Mouse (Mus musculus) natural killer cell, adult 2 months (primary cell): ENCODE results near the gene Rbms3.

ENCODE experiments used
- DNase-seq, 2 experiments: peaks; one replicate each; pipeline ENCODE4 v3.0.0; 2022; ENCODE audit warnings: low spot score in 2 of 2

Gene Rbms3

GRCm38 (mm10) chr9:116748857-116749584 is 880.7 kb downstream of the Rbms3 start:
- DNase-seq, result no peak

- DNase-seq, result no peak
Measured at GRCm38 (mm10) chr9:116748346-116748745, 881.4 kb downstream of the Rbms3 start.

GRCm38 (mm10) chr9:116746871-116747270 is 882.8 kb downstream of the Rbms3 start:
- DNase-seq, result no peak

- no peak for DNase-seq
Measured at GRCm38 (mm10) chr9:116737786-116738185, 891.9 kb downstream of the Rbms3 start.

DNA sequence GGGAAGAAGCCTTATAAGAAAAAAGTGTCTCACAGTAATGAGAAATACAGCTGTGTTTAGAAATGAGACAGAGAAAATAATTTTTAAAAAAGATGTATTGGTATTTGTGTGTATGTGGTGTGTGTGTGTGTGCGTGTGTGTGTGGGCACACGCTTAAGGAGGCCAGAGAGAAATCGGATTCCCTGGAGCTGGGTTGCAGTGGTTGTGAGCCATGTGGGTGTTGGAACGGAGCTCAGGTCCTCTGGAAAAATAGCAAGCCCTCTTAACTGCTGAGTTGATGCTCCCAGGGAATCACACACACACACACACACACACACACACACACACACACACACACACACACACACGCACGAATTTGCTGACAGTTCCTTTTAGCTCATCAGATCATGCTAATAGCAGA is 900.5 kb downstream of the Rbms3 start:
- DNase-seq, result no peak

GRCm38 (mm10) chr9:116728655-116729054 is 901.1 kb downstream of the Rbms3 start:
- no peak for DNase-seq

GRCm38 (mm10) chr9:116728093-116728492 is 901.6 kb downstream of the Rbms3 start:
- no peak for DNase-seq

GRCm38 (mm10) chr9:116724581-116724980 is 905.1 kb downstream of the Rbms3 start:
- DNase-seq, result no peak

DNA sequence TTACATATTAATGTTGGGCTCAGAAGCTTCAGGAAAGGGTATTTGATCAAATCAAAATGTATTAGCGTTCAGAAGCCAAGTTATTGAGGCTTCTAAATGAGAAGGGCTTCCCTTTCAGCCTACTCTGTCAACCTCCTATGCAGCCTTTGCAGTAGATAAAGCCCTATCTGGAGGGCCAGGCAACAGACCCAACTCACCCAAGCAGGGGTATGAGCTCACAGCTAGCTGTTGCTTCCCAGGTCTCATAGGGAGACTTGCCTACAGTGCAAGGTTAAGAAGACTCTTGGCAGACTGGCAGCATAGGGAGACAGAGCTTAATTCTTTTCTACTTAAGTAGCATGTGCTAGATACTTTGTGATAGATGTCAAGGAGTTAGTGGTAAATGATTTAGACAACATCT is 926.6 kb downstream of the Rbms3 start:
- no peak for DNase-seq

DNA sequence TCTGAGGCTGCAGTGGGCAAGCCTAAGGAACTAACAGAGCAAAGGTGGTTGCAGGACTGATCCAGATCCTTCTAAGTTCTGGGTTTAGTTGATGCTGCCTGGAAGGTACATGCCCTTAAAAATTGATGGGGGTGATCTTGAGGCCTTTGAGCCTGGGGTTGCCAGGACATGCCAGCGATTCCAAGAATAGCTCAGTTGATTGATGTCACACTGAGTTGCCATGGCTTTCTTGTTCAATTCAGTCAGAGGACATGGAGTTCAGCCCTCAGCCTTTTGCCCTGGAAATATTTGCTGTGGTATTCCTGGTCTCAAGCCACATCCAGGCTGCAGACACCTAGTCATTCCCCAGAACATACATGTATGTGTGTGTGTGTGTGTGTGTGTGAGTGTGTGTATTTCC is 927.1 kb downstream of the Rbms3 start:
- DNase-seq, result no peak

- no peak for DNase-seq
Measured at GRCm38 (mm10) chr9:116701511-116702179, 928.1 kb downstream of the Rbms3 start.

- no peak for DNase-seq
Measured at GRCm38 (mm10) chr9:116688615-116689014, 941.1 kb downstream of the Rbms3 start.

- DNase-seq, result no peak
Measured at GRCm38 (mm10) chr9:116677142-116677541, 952.6 kb downstream of the Rbms3 start.

- DNase-seq, result no peak
Measured at GRCm38 (mm10) chr9:116676445-116676844, 953.3 kb downstream of the Rbms3 start.

DNA sequence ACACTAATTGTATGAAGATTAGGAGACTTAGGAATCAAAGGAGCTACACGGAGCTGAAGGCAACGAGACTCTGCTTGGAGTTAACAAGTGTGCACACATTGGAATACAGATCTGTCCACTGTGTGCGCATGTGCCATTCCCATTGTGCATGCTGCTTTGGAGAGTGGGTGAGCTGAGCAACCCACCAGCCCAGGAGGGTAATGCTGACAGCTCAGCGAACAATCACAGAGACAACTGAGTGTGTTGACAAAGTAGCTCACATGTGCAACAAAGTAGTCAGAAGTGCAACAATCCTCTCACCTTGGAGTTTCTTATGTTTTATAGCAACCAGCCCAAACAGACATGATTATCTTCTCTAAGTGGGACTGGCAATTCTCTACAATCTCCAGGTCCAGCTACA is 955.5 kb downstream of the Rbms3 start:
- DNase-seq, result no peak

- DNase-seq, result no peak
Measured at GRCm38 (mm10) chr9:116661026-116661425, 968.7 kb downstream of the Rbms3 start.

DNA sequence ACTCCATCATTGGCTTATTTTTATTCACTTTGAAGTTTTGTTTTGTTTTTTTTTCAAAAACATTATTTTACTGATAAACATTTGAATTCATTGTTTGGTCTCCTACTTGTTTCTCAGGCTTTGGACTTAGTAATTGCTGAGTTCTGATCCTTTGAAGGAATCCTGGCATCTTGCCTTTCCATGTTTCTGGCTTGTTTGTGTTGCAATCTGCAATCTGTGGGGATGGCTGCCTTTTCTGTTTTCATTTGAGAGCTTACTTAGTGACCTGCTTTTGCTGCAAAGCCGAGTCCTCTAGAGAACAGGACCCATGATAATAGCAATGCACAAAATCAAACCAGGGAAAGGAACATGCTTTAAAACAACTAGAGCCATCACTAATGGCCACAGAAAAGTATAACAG is 969.8 kb downstream of the Rbms3 start:
- DNase-seq, result no peak

DNA sequence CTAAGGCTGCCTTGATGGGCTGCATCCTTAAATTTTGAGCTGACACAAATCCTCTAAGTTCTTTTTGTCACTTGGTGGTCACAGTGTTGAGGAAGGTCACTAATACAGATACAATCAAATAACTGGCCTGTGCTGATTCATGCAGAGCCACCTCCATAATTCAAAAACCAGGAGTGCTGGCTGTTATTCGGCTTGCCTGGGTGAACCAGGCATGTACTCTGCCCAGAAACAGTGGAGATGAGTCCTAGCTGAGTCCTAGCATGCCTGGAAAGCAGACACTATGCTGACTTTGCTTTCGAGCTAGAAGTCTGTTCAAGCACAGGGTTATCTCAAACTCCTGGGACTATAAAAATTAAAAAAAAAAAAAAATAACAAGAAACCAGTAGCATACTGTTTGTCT is 972.6 kb downstream of the Rbms3 start:
- no peak for DNase-seq

- no peak for DNase-seq
Measured at GRCm38 (mm10) chr9:116651414-116651813, 978.3 kb downstream of the Rbms3 start.

- no peak for DNase-seq
Measured at GRCm38 (mm10) chr9:116649955-116650354, 979.8 kb downstream of the Rbms3 start.

GRCm38 (mm10) chr9:116649086-116649792 is 980.5 kb downstream of the Rbms3 start:
- no peak for DNase-seq

- DNase-seq, result no peak
Measured at GRCm38 (mm10) chr9:116644616-116645015, 985.1 kb downstream of the Rbms3 start.

GRCm38 (mm10) chr9:116640302-116640679 is 989.4 kb downstream of the Rbms3 start:
- no peak for DNase-seq
